Mouse (Mus musculus): Measurements from ENCODE around the gene Nudt6.

DNA sequence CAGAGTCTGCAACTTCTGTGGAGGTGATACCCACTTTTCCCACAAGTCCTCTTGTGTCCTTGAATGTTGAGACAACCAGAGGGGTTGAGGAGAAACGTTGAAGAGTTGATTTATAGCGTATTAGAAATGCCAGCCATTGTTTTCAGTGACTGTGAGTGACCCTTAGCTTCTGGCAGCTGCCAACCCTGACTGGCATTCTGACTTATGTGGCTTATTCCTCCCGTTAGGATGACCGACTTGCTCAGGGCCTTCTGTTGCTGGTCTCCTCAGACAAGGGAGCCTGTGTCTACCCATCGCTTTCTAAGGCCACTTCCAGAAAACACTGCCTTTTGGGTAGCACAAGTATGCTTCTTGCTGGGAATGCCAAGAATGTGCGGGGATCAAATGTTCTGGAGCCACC lies 38.6 kb downstream of the Nudt6 start:
- TF ChIP-seq GATA1 (IDR thresholded peaks at IDR 0.05; ENCODE audit: borderline replicate concordance, low read length) = no peak
- TF ChIP-seq FLI1 (IDR thresholded peaks at IDR 0.05; ENCODE audit: low read length) = no peak
